Mouse (Mus musculus): ENCODE measurements around the gene Cnrip1. TPM values are rescaled to one million over a fixed set of nuclear protein-coding genes. Genes with fewer than 3 reads are reported as not detected.
"Not testable (repeated sequence)": the region's sequence is repeated elsewhere in the genome, so short reads cannot be mapped to it uniquely, and the experiment has no call there.

Cnrip1 gene
- 40.5 and 44.5 TPM in 2 replicates for polyA plus RNA-seq (2016; fragmentation: Nextera tagmentation; extraction: Ambion mirVana)

DNA sequence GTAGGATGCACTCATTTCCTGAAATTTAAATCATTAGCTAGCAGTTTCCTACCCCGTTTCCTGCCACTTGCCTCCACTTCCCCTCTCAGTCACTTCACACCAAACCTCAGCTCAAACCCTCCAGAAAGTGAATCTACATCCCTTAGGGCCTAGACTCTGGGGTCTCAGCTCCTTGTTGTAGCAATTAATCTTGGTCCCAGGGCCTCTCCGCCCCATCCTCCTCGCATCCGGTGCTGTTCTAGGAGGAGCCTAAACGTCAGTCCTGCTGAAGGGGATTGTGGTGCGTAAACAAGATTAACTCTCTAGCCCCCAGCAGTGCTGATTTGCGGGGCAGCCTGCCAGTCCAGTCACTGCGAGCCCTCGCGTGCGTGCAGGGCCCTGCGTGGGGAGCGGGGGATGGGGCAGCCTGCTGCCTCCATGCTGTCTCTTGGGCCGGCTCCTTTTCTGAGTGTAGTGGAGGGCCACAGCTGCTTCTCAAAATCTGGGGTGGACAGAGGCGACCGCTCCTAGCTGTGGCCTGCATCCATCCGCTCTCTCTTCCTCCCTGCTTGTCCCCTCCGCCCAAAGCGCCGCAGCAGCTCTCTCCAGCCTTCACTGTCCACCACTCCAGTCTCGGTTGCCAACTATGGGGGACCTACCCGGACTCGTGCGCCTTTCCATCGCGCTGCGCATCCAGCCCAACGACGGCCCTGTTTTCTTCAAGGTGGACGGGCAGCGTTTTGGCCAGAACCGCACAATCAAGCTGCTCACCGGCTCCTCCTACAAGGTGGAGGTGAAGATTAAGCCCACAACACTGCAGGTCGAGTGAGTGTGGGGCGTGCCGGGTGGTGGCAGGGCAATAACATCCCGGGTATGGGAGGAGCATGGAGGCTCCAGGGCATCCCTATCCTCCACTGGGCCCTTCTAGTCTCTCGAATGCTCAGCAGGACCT lies at the start of gene Cnrip1, which contains the start of gene Plek:
Gene Cnrip1, plus strand, starts transcription at position 42 of the 931 bp plus-strand sequence.
Gene Plek, minus strand, starts transcription at position 837 of the 931 bp plus-strand sequence.
- Histone ChIP-seq H3K4me2 (replicated peaks) (peak within 1 kb of the TSS; percentile 72), H3K27ac (peak within 1 kb of the TSS; percentile 90), H3K36me3 (no peaks in the 10 kb centered on the region), H3K9ac (peak within 1 kb of the TSS; percentile 81), H3K4me1 (peaks cover 10% of the 10 kb centered on the region), H3K9me3 (replicated peaks) (no peaks in the 10 kb centered on the region), H3K4me3 (peak within 1 kb of the TSS; percentile 65), H3K27me3 (no peaks in the 10 kb centered on the region)
- peak; percentile 96 for ATAC-seq (ENCODE audit: low FRiP score)
- 1% methylated on average over 38 of the region's 38 CpGs for WGBS

DNA sequence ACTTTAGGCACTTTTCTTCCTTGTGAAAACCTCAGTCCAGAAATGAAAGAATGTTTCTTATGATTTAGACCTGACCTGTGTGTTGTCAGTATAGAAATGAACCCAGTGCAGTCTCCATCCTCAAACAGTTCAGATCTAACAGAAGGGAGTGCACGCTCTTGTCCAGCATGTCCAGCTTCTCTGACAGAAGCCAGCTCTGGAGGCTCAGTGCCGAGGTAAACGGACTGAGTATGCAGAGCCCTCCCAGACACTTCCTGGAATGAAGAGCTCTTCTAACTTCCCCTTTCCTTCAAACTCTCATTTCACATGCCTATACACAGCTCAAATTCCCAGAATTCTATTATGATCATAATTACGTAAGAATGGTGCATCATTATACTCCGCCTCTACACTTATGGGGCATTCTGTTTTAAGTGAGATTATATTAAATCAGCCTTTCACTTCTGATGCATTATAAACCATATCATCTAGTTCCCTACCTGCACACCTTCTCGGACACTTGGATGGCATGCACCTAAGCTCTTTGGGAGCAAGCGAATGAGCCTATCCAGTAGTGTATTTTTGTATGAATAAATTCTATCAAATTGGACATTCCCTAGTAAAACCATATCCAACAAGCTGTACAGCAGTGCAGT lies 48.5 kb upstream of the Cnrip1 start:
- Histone ChIP-seq H3K4me3 (no peak overlapping the region), H3K36me3 (no peaks in the 10 kb centered on the region), H3K9ac (no peak overlapping the region), H3K27ac (no peak overlapping the region), H3K4me1 (no peaks in the 10 kb centered on the region), H3K4me2 (replicated peaks) (no peak overlapping the region), H3K9me3 (replicated peaks) (no peaks in the 10 kb centered on the region), H3K27me3 (no peaks in the 10 kb centered on the region)
- 87% methylated on average over 7 of the region's 7 CpGs for WGBS
- no peak for ATAC-seq (ENCODE audit: low FRiP score)

DNA sequence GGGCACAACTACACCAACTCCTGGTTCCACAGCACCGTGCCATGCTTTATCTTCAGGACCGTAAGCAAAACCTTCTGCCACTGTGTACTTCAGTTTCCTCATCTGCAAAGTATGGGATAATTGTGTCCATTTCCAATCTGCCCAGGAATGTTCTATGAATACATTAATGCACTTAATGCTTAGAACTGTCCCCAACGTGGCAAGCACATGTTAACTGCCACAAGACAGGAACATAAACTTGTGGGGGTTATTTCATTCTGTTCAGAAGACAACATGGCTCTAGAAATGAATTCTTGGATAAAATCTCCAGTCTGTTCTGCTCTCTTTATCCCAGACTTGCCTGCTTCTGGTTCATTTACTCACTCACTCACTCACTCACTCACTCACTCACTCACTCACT lies 47.6 kb upstream of the Cnrip1 start:
- Histone ChIP-seq H3K36me3 (no peaks in the 10 kb centered on the region), H3K4me2 (replicated peaks) (no peak overlapping the region), H3K9ac (no peak overlapping the region), H3K4me1 (no peaks in the 10 kb centered on the region), H3K27me3 (no peaks in the 10 kb centered on the region), H3K27ac (no peak overlapping the region), H3K4me3 (no peak overlapping the region), H3K9me3 (replicated peaks) (no peaks in the 10 kb centered on the region)
- ATAC-seq (ENCODE audit: low FRiP score), result no peak
- 86% methylated on average over 3 of the region's 3 CpGs for WGBS

DNA sequence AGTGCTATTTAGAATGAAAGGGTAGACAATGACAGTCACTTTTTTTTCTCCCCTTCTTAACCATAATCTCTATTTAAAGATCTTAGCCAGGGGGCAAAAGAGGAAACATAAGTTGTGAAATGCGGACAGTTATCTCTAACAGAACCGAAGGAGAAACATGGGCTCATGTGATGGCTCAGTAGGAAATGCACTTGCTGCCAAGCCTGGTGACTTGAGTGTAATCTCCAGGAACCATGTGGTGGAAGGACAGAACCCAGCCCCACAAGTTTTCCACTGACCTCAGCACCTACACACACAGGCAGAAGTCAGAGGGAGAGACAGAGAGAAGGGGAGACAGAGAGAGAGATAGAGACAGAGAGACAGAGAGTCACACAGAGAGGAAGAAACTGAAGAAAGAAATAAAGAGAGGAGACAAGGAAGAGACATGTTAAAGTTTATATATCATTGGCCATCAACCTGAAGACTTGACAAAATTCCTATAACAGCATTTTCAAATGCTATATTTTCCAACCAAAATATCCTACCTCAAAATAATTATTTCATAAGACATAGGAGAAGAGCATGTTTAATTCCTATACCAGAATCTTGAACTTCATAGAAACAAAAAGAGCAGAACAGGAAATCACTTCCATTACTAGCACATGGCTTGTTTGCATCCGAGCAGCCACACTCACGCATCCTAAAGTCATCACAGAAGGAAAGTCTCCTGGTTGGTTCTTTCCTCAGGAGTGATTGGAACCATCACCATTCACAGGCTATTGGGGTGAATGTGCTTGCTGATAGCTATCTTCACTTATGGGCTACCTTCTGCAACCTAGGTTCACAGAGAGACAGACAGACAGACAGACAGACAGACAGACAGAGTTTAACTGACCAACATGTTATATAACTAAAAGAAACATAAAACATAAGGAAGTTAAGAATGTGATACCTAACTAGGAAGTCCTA lies 46.2 kb upstream of the Cnrip1 start:
- Histone ChIP-seq H3K9ac (no peak overlapping the region), H3K27me3 (no peaks in the 10 kb centered on the region), H3K27ac (no peak overlapping the region), H3K4me3 (no peak overlapping the region), H3K9me3 (replicated peaks) (no peaks in the 10 kb centered on the region), H3K4me1 (no peaks in the 10 kb centered on the region), H3K36me3 (no peaks in the 10 kb centered on the region), H3K4me2 (replicated peaks) (no peak overlapping the region)
- WGBS, result 86% methylated on average over 4 of the region's 4 CpGs
- no peak for ATAC-seq (ENCODE audit: low FRiP score)

DNA sequence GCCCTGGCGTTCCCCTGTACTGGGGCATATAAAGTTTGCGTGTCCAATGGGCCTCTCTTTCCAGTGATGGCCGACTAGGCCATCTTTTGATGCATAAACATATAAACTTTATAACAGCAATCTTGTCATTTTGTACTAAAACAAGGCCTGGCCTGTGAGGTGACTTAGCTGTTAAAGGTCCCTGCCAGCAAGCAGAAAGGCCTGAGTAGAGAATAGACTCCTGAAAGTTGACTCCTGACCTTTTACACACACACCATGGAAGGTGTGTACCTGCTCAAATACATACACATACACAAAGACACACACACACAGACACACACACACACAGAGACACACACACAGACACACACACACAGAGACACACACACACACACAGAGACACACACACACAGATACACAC lies 44.9 kb upstream of the Cnrip1 start:
- not testable (repeated sequence) for H3K4me1 ChIP-seq; ATAC-seq (ENCODE audit: low FRiP score); H3K9ac ChIP-seq; H3K27me3 ChIP-seq; H3K27ac ChIP-seq; H3K36me3 ChIP-seq; H3K9me3 ChIP-seq (replicated peaks); H3K4me3 ChIP-seq; H3K4me2 ChIP-seq (replicated peaks)
- 88% methylated on average over 3 of the region's 3 CpGs for WGBS

DNA sequence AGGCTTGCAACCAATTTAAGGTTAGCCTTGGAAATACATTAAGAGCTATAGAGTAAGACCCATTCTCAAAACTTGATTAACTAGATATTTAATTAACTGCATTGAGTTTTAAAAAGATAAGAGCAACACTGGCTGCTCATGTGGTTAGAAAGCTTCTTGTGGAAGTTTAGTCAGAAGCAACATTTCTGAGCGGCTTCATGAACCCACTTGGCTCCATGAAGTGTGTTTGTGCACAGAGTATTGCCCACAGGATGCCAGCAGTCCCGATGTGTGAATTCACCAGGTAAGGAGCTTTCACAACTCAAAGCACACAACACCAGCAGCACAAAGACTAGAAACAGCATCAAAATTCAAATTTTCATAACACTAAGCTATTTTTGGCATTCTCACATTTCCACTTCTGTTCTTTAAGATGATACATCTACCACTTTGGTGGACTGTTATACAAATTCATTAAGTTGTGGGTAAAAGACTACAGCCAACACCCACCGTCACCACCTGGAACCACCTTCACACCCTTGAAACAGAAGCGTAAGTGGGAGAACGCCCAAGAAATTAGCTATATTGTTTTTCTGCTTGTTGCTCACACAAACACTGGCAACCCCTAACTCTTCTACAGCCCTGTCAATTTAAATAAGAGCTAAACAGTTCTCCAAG lies 43.7 kb upstream of the Cnrip1 start:
- no peaks in the 10 kb centered on the region for H3K36me3 ChIP-seq
- H3K4me1 ChIP-seq, result no peaks in the 10 kb centered on the region
- H3K27me3 ChIP-seq, result no peaks in the 10 kb centered on the region
- H3K9ac ChIP-seq, result no peak overlapping the region
- no peak for ATAC-seq (ENCODE audit: low FRiP score)
- no peak overlapping the region for H3K4me2 ChIP-seq (replicated peaks)
- H3K27ac ChIP-seq, result no peak overlapping the region
- no peaks in the 10 kb centered on the region for H3K9me3 ChIP-seq (replicated peaks)
- WGBS, result 88% methylated on average over 5 of the region's 5 CpGs
- no peak overlapping the region for H3K4me3 ChIP-seq

DNA sequence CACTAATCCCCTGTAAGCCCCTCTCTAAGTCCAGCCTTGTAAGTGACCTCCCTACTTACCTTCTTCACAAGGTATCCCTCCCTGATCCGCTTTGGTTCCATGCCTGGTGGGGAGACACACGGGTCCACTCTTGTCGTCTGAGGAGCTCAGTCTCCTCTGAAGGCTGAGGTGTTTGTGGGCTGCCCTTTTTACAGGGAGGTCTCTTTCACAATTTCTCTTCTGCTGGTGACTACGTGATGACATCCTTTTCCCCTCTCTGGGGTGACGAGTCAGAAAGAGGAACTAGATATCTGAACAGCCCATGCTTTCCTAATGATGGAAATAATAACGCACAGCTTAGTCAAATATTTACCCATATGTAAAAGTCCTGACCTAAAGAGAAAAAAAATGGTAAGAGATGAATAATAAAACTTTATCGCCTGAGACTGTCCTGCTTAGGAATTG lies 42.9 kb upstream of the Cnrip1 start:
- no peaks in the 10 kb centered on the region for H3K4me1 ChIP-seq
- WGBS, result 70% methylated on average over 7 of the region's 7 CpGs
- H3K9ac ChIP-seq, result no peak overlapping the region

DNA sequence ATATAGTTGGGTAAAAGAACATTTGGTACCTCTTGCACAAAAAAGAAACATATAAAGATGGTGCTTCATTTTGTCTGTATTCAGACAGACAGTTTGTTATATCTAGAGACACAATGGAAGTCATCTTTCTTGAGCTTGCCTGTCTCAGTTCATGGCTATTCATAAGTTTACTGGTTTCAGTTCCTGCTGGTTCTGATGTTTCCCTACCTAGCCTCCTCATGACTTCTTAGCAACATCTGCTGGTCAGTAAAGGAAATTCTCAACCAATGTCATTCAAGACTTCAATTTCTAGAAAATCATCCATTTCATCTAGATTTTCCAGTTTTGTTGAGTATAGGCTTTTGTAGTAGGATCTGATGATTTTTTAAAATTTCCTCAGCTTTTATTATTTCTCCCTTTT lies 38.4 kb upstream of the Cnrip1 start:
- no peak overlapping the region for H3K9ac ChIP-seq
- no peak for ATAC-seq (ENCODE audit: low FRiP score)
- peaks cover 3% of the 10 kb centered on the region; the same call in 1 of the 2 replicates for H3K9me3 ChIP-seq (replicated peaks)
- H3K27ac ChIP-seq, result no peak overlapping the region
- no peaks in the 10 kb centered on the region for H3K4me1 ChIP-seq
- no peak overlapping the region for H3K4me3 ChIP-seq
- no peaks in the 10 kb centered on the region for H3K27me3 ChIP-seq
- H3K36me3 ChIP-seq, result no peaks in the 10 kb centered on the region
- no peak overlapping the region for H3K4me2 ChIP-seq (replicated peaks)

More for the DNA sequence above, 42.9 kb upstream of the Cnrip1 start:
- H3K4me3 ChIP-seq, result no peak overlapping the region
- no peaks in the 10 kb centered on the region for H3K9me3 ChIP-seq (replicated peaks)
- H3K27me3 ChIP-seq, result no peaks in the 10 kb centered on the region
- H3K4me2 ChIP-seq (replicated peaks), result no peak overlapping the region
- no peaks in the 10 kb centered on the region for H3K36me3 ChIP-seq
- ATAC-seq (ENCODE audit: low FRiP score), result no peak
- H3K27ac ChIP-seq, result no peak overlapping the region

DNA sequence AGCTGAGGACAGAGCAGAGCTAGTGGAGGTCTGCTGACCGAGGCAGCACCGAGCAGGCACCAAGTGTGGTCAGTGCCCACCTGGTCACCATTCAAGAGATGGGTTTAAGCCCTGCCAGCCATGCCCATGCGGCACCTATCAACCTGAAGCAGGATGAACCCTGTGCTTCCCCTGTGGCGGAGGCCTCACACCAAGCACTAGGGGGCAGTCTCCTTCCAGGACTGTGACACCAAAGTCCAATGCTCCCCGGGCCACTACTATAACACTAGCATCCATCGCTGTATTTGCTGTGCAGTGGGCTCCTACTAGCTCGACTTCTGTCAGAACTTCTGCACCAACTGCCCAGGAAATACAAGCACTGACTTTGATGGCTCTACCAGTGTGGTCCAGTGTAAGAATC lies 32.1 kb upstream of the Cnrip1 start:
- Histone ChIP-seq H3K9me3 (replicated peaks) (peaks cover 17% of the 10 kb centered on the region; the same call in 1 of the 2 replicates), H3K27me3 (no peaks in the 10 kb centered on the region), H3K4me3 (no peak overlapping the region), H3K4me2 (replicated peaks) (no peak overlapping the region), H3K9ac (no peak overlapping the region), H3K4me1 (no peaks in the 10 kb centered on the region), H3K36me3 (no peaks in the 10 kb centered on the region), H3K27ac (no peak overlapping the region)
- WGBS, result 92% methylated on average over 7 of the region's 7 CpGs
- no peak for ATAC-seq (ENCODE audit: low FRiP score)

DNA sequence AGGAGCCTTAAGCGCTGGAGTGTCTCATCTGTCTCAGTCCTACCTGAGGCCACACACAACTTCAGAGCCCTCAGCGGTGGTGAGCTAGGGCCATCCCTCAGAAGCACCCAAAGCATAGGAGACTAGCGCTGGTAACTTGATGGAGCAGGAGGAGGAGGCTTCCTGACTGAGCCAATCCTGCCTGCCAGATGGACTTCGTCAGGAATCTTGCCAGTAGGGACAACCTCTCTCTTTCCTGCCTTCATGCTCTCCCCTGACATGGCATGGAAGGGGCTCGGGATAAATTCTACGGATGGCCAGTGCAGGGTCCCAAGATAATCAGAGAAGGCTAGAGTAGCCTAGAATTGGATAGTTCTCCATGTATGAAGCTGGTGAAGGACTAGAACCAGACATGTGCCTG lies 28.2 kb upstream of the Cnrip1 start:
- no peak overlapping the region for H3K4me2 ChIP-seq (replicated peaks)
- no peaks in the 10 kb centered on the region for H3K27me3 ChIP-seq
- no peak overlapping the region for H3K4me3 ChIP-seq
- no peak overlapping the region for H3K9ac ChIP-seq
- WGBS, result 83% methylated on average over 6 of the region's 6 CpGs
- no peaks in the 10 kb centered on the region for H3K36me3 ChIP-seq
- peaks cover 11% of the 10 kb centered on the region; the same call in 1 of the 2 replicates for H3K9me3 ChIP-seq (replicated peaks)
- no peak for ATAC-seq (ENCODE audit: low FRiP score)
- H3K27ac ChIP-seq, result no peak overlapping the region
- H3K4me1 ChIP-seq, result no peaks in the 10 kb centered on the region

DNA sequence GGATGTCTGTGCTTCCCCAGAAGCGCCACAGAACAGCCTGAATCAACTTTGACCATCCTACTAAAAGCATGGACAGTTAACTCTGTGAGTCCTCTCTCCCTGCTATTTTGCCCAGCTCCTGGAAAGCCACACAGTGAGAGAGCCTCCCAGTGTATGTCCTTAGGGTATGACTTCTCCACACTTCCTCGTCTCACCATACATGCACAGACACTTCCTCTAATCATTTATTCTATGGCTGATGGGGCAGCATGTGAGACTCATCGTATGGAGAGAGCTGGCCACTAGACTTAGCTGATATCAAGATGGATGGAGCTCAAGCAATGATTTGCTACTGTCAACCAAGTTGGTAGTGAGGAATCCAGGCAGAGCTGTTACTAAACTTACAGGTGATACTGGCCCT lies 27.4 kb upstream of the Cnrip1 start:
- Histone ChIP-seq H3K9ac (no peak overlapping the region), H3K27me3 (no peaks in the 10 kb centered on the region), H3K4me3 (no peak overlapping the region), H3K36me3 (no peaks in the 10 kb centered on the region), H3K27ac (no peak overlapping the region), H3K9me3 (replicated peaks) (peaks cover 4% of the 10 kb centered on the region; the same call in 1 of the 2 replicates), H3K4me1 (no peaks in the 10 kb centered on the region), H3K4me2 (replicated peaks) (no peak overlapping the region)
- ATAC-seq (ENCODE audit: low FRiP score), result no peak
- 81% methylated on average over 3 of the region's 3 CpGs for WGBS
